Mouse (Mus musculus) embryonic fibroblast, embryonic 13.5 days (primary cell): Measurements from ENCODE around the gene Klf9.

Experiments used
- CTCF ChIP-seq: IDR thresholded peaks from 2 replicates; pipeline ENCODE4 v1.5.1; 2011; ENCODE audit warnings: mild to moderate bottlenecking, control low read depth, low read length, moderate library complexity, borderline replicate concordance; ENCODE audit not compliant: insufficient read depth
- POLR2A ChIP-seq: IDR thresholded peaks from 2 replicates; pipeline ENCODE4 v1.6.1; 2011; ENCODE audit warnings: low read depth, mild to moderate bottlenecking, control low read depth, low read length, moderate library complexity

GRCm38 (mm10) chr19:23141391-23142281 lies 610 bp downstream of the Klf9 start:
- TF ChIP-seq POLR2A, result no peak; the same call in 1 of the 2 replicates
- no peak for TF ChIP-seq CTCF
